Mouse (Mus musculus) thymus, postnatal 10 days (tissue): Measurements from ENCODE around the gene Tmem178b.

Source experiments
- DNase-seq, 2 experiments: peaks; one replicate each; pipeline ENCODE4 v3.0.0; 2021; ENCODE audit warnings: low spot score in 2 of 2

The Tmem178b gene

GRCm38 (mm10) chr6:40015711-40016460, 142.8 kb downstream of the Tmem178b start:
- DNase-seq = no peak

GRCm38 (mm10) chr6:40019396-40019795, 146.3 kb downstream of the Tmem178b start:
- no peak for DNase-seq

DNA sequence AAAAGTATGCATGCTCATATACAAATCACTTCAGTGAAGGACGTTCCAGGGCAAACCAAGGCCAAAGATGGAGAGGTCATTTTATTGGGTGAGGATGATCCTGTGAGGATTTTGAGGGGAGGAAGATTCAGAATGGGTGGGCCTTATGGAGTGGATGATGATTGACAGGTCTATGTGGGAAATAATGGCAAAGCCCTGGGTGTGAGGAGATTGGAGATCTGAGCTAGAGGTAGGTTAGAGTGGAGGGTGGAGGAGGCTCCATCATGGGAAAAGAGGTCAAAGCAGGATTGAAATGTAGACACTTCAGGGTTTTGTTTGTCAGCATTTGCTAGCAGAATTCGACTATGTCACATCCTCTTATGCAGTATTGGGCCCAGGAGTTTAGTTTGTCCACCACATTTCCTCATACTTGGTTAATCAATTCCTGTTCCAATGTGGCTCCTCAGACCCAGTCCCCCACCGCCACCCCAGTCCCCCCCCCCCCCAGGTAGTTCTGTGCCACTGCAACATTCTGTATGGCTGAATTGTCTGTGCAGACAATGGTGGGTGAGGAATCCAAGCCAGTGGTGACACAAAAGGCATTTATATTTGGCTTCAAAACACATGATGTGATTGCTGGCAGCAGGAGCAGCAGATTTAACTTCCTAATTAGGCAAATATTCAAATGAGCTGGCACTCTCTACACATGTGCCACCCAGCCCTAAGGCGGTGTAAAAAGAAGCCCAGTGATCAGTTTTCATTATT, 150.7 kb downstream of the Tmem178b start:
- DNase-seq = no peak

DNA sequence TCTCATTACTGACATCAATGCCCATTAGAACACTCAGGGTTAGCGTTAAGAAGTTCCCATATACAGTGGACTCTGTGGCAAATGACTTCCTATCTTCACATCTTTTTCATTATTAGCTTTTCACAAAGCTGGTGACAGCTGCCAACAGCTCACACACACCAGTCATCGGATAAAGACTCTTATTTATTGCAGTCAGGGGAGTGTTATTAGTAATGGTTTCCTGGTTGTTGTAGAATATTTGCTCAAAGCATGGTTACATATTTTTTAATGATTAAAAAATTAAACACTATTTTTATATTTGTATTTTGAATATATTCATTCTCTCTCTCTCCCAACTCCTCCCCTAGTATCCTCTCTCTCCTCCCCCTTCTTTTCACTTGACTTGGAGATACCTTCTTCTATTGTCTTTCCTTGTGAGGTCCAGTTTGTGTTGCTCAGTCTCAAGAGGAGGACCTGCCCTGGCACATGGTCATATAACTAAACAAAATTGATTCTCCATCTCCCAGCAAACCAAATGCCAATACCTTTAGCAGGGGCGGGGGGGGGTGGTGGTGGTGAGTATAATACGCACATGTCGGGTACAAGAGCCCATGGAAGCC, 151.4 kb downstream of the Tmem178b start:
- no peak for DNase-seq

GRCm38 (mm10) chr6:40032901-40033300, 159.8 kb downstream of the Tmem178b start:
- no peak for DNase-seq

GRCm38 (mm10) chr6:40033935-40034334, 160.9 kb downstream of the Tmem178b start:
- no peak for DNase-seq

GRCm38 (mm10) chr6:40048969-40049908, 176.2 kb downstream of the Tmem178b start:
- no peak for DNase-seq

DNA sequence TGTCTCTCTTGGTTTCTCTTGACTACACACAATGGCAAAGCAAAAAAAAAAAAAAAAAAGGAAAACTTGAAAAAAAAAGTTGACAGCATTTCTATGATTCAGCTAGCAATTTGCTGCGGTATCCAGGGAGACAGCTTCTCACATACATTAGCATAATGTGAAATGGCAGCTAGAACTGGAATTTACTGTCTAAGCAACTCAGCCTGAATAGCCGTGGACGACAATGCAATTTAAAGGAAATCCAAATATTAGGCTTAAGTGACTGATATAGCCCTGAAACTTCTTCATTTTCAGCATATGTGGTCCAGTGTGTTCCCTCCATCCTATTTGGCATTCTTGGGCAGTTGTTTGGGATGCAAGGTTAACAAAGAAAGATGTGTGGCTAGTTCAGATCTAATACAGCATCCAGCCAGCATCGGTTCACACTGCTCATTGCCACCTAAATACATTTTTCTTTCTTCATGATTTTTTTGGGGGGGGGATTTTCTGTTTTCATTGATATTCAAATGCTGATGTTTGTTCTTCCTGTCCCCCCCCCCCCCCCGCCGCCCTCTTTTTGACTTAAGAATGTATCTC, 176.9 kb downstream of the Tmem178b start:
- DNase-seq = no peak

DNA sequence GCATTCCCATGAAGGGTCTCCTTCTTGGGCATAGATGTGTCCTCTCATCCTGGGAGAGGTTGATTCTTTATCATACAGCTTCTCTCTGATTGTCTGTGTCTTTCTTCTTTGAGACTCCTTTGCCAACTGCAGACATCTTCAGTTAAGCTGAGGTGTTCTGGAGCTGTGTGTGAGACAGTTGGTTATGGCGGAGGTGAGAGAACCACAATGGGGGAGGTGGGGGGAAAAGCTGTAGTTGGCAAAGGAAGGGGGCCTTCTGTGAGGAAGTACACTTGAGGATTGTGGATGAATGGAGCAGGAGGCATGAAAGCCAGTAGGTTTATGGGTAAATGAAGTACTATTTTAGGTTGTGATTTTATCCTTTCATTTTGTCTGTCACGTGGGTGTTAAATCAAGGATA, 178.6 kb downstream of the Tmem178b start:
- no peak for DNase-seq

DNA sequence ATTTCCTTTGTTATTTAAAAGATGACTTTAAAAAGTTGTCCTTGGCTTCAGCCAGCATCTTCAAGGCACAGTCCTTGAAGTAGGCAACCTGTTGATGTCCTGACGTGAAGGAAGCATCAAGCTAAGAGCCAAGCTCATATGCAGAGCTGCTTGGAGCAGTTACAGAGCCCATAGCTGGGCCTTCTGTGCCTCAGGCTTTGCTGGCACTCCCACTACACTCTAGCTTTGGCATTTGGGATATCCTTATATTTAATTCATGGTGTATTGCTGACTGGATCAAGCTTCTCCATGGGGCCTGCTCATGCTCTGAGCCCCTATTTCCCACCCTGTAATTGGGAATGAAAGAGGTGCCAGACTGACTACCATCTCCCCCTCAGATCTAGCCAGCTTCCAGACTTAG, 179.5 kb downstream of the Tmem178b start:
- no peak for DNase-seq

- DNase-seq = no peak
Observed at GRCm38 (mm10) chr6:40059466-40059865, 186.4 kb downstream of the Tmem178b start.

DNA sequence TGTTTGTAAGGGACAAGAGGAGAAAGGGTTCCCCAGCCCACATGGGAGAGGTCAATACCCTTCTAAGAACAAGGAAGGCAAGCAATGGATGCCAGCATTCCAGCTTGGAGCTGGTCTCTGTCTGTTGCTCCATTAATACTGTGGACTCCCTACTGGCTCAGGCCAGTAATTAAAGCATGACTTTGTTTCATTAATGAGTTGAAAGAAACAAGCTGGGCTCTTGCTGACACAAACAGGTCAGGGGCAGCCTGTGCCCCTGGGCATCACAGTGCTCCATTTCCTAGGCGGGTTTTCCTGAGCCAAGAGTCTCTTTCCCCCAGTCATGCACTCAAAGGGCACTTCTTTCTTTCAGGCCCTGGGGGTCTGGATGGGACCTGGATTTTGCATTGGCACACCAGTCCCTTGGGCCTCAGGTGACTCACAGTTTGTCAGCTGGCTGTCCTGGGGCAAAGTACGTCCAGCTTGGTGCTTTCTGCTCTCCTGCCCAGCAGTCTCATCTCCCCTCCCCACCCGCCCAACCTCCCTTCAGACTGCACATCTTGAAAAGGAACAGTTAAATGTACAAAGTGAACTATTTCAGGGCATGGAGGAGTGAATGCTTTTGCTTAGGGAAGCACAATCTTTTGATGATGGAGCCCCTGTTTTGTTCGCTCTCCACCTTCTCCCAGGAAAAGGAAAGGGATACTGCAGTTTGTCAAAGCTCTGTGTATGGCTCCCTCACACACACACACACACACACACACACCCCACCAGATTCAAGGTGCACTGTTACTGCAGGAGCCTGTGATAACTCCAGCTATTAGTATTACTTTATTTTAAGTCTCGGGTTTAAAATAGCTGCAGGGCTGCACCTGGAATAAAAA, 188.5 kb downstream of the Tmem178b start:
- DNase-seq = no peak

DNA sequence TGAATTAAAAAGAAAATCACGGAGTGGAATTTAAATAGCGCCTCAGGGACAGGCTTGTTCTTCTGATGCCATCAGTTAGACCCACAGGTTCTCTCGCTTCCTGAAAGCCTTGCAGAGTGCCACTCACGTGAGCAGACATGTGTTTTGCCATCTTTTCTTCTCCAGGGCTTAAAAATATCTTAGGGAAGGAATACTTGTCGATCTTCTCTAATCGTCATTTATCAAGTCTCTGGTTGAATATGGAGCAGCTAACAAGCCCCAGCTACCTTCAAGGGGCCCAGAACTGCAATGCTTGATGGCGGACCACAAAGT, 189.1 kb downstream of the Tmem178b start:
- DNase-seq = no peak

- no peak for DNase-seq
Observed at GRCm38 (mm10) chr6:40063438-40063837, 190.4 kb downstream of the Tmem178b start.

DNA sequence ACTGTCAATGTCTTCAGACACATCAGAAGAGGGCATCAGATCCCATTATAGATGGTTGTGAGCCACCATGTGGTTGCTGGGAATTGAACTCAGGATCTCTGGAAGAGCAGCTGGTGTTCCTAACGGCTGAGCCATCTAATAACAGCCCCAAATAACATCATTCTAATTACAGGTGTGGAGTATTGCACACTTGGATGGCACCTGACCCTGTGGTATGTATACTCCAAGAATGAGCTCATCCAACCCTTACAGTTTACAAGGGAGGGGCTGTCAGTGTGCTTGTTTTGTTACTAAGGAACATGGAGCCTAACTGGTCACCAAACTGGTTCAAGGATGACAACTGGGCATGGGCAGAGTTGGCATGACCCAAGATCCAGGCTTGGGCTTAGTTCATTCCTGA, 190.8 kb downstream of the Tmem178b start:
- no peak for DNase-seq

GRCm38 (mm10) chr6:40064342-40064741, 191.3 kb downstream of the Tmem178b start:
- no peak for DNase-seq

- no peak for DNase-seq
Observed at GRCm38 (mm10) chr6:40068467-40068866, 195.4 kb downstream of the Tmem178b start.

GRCm38 (mm10) chr6:40071007-40071406, 197.9 kb downstream of the Tmem178b start:
- DNase-seq = no peak

DNA sequence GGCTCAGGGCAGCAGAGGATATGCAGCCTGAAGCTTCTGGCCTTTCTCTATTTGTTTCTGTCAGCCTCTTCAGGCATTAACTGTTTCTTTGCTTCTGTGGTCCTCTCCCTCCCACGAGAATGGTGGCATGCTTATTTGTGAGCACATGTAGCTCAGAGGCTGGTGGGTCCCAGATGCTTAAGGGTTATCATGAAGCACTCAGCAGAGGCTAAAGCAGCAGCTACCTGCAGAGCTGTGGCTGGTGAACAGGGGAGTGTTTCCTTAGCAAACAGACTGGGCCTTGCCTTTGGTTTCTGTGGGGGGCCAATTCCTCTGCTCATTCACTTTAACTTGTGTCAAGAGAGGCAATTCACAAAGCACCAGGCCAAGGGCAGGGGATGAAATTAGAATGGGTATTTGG, 203.0 kb downstream of the Tmem178b start:
- DNase-seq = no peak

GRCm38 (mm10) chr6:40076670-40077313, 203.7 kb downstream of the Tmem178b start:
- DNase-seq = no peak
